Mouse (Mus musculus) left cerebral cortex, postnatal 25 days (tissue): ENCODE results near the gene Naaladl2. TPM values are rescaled to one million over a fixed set of nuclear protein-coding genes. Genes with fewer than 3 reads are reported as not detected.
A peak's percentile ranks its signal among the peaks of the same experiment; 100 is the strongest.

Source experiments
- DNase-seq, 2 experiments: peaks; one replicate each; pipeline ENCODE4 v3.0.0; 2022; ENCODE audit warnings: low spot score in 2 of 2, mixed read lengths in 1 of 2
- intact Hi-C: fragments of 180-260 bp; cut with DNase I; formaldehyde crosslinking; loops from one replicate; pipeline ENCODE4 v1.15.1; 2025
- total RNA-seq, 2 experiments: library from RNA; stranded (reverse); gene quantifications; 2 replicates each; pipeline ENCODE4 v1.2.3; 2021

Gene Naaladl2
- total RNA-seq, 2 experiments from 2014 or later = 4.0 to 4.2 TPM

DNA sequence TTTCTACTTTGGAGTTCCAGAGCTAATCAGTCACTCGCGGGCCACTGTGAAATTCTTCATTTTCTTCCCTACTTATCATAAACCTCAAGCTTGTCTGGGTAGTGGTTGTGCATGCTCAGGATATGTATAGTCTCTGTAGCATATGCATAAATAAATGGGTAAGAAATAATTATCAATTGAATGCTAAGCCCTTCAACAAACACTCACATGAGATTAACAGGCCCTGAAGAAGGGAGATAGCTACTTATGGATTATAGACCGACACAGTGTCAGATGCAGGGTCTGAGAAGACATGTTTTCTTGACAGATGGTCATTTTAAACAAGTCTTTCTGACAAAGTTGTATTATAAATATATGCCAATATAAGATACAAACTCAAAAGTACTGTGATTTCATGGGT is 152.0 kb downstream of the Naaladl2 start:
- no peak for DNase-seq
- intact Hi-C loops = no loop called here

GRCm38 (mm10) chr3:24982111-24982510 is 161.9 kb downstream of the Naaladl2 start:
- DNase-seq = no peak
- intact Hi-C loops = no loop called here

GRCm38 (mm10) chr3:24942170-24942569 is 201.9 kb downstream of the Naaladl2 start:
- no peak for DNase-seq
- intact Hi-C loops = no loop called here

- no peak for DNase-seq
- intact Hi-C loops = no loop called here
These were observed 205.4 kb downstream of the Naaladl2 start for GRCm38 (mm10) chr3:24938507-24939182.

- intact Hi-C loops = no loop called here
- no peak for DNase-seq
These were observed 222.2 kb downstream of the Naaladl2 start for GRCm38 (mm10) chr3:24921811-24922210.

- DNase-seq = no peak
- intact Hi-C loops = no loop called here
These were observed 222.7 kb downstream of the Naaladl2 start for GRCm38 (mm10) chr3:24921401-24921800.

DNA sequence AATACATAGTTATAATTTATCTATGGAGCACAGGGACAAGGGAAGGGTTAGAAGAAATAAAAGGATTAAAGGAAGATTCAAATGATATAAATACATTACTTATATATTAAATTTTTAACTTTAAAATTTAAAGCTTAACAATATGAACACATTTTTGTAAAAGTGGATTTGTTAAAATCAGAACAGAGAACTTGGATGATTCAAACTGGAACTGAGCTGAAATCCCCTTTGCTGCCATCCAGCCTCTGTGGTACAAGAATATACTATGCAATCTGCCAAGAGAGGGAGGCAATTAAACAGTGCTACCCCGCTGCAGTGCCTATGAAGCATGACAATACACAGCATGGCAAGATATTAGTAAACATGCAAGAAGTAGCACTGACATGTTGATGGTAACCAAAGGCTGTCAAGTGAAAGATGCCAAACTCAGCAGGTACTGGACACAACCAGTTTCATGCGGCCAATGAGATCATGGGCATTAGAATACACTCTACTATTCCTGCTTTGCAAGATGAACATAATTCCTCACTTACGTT is 238.6 kb downstream of the Naaladl2 start:
- DNase-seq = no peak
- intact Hi-C loops = no loop called here

- intact Hi-C loops = no loop called here
- no peak for DNase-seq
These were observed 255.3 kb downstream of the Naaladl2 start for GRCm38 (mm10) chr3:24888801-24889200.

GRCm38 (mm10) chr3:24872254-24872653 is 271.8 kb downstream of the Naaladl2 start:
- intact Hi-C loops = no loop called here

DNA sequence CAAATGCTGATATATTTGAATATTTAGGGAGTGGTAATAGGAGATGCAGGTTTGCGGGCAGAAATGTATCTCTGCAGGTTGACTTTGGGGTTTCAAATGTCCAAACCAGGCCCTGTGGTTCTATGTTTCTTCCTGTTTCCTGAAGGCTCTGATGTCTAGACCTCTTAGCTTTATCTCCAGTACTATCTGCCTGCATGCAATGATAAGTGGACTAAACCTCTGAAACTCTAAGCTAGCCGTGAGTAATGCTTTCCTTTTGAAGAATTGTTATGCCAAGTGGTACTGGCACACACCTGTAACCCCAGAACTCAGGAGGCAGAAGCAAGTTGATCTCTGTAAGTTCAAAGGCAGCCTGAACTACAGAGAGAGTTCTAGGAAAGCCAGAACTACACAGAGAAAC is 291.1 kb downstream of the Naaladl2 start:
- DNase-seq = no peak
- intact Hi-C loops = no loop called here

More at GRCm38 (mm10) chr3:24872254-24872653, 271.8 kb downstream of the Naaladl2 start:
- DNase-seq = no peak

- DNase-seq = no peak
- intact Hi-C loops = no loop called here
These were observed 347.3 kb downstream of the Naaladl2 start for GRCm38 (mm10) chr3:24796739-24797138.

DNA sequence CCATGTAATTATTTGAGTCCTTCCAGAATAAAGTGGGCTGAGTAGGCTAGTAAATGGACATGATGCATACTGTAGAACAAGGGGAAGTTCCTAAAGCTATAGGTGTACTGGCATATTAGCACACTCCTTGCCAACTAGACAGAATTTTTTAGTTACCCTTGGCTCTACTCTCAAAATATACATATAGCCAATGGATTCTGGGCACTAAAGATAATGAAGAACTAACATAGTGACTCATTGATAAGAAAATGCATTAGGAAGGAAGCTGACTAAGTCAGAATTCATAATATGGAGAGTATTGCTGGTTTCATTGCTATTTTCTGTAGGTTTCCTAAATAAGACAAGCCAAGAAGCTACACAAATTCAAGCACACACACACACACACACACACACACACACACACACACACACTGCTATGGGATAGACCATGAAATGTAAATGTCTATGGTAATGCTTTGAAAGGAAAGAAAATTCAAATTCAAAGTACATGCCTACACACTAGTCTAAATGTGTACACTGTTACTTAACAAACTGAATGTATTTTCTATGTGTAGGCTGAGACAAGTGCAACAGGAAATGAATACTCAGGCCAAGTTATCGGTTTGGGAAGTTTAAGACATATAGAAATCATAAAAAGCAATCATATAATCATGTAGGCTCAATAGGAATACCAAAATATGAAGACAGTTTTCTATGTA is 356.5 kb downstream of the Naaladl2 start:
- intact Hi-C loops = no loop called here

DNA sequence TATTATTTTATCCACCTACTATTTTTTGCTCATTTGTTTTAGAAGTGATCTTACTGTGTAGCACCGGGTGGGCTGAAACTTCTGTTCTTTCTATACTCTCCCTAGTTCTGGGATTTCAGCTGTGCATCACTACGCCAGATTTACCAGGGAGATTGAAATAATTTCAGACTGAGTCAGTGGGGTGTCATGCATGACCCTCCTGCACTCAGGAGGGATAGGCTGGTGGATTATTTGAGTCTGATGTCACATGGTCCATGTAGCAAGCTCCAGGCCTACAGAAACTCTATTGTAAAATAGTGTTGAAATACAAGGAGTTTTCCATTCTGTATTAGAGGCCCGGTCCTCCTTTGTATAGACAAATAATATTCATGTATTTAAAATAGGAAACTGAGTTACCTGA is 360.0 kb downstream of the Naaladl2 start:
- DNase-seq = no peak
- intact Hi-C loops = no loop called here

More for the DNA sequence above, 356.5 kb downstream of the Naaladl2 start:
- peak in 1 of 2 experiments; percentile 59 for DNase-seq

DNA sequence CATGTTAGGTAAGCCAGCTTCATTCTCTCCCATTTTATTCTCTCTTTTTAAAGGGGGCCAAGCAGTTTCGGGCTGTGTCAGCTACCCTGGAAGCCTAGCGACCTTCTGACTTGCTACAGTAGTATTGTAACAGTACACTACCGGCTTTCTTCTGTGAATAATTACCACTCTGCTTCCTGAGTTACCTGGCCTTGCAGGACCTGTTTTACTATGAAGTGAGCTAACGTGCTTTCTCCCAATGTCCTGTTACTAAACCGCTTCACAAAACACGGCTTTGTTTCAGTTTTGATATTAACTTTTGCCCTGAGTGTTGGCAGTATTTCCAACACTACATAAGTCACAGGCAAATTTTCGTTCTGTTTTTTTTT is 360.6 kb downstream of the Naaladl2 start:
- intact Hi-C loops = no loop called here
- no peak for DNase-seq

DNA sequence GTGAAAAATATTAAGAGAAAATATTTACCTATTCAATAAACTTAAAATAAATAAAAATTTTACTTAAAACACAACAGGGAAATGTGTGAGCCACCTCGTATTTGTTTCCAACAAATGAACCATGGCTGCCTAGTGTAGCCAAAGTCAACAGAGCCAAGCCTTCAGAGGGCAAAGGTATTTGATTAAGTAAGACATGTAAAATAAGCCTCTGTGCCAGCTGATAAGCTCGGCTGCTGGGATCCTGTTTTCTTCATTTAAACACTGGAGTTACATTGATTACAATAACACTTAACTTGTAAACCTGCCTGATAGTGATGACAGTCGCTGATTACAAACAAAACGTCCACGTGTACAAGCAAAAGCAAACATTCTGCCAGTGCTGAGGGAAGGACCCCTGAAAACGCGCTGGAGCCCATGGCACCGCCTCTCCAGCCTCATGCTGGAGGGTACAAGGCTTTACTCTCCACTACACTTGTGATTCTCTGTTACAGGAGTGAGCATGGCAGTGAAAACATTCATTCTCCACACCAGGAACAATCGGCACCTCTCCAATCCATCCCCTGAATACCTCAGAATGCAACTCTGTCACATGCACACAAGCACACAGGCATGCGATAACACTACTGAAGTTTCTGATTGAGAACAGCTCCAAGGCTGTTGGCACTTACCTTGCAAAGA is 361.1 kb downstream of the Naaladl2 start:
- DNase-seq = no peak
- intact Hi-C loops = no loop called here

GRCm38 (mm10) chr3:24781687-24782086 is 362.4 kb downstream of the Naaladl2 start:
- DNase-seq = no peak
- intact Hi-C loops = no loop called here

GRCm38 (mm10) chr3:24778416-24778815 is 365.6 kb downstream of the Naaladl2 start:
- intact Hi-C loops = no loop called here
- DNase-seq = no peak

GRCm38 (mm10) chr3:24749055-24749454 is 395.0 kb downstream of the Naaladl2 start:
- intact Hi-C loops = no loop called here
- DNase-seq = no peak

DNA sequence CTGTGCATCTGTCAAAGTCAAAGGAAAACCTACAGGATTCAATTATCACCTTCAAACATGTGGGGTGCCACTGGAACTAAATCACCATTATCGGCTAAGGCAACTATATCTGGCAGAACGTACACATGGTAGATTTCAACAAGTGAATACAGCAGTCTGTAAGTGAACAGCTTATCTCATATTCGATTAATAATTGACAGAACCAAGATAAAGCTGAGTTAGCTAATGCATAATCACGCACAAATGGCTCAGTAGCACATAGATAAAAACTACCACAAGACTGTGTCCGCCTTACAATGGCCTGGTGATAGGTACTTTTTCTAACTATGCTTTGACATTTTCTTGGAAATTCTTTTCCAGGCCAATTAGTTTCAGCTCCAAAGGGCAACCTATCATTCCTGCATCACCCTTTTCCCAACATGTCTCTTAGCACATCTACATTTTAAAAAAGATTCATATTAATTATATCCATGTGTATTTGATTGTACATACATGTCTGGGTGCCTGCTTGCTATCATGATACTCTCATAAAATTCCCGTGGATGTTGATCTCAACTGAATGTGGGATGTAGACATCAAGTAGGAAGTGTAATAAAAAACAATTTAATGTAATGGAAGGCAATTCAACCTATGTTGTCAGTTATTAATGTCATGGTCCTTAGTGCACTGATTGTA is 396.7 kb downstream of the Naaladl2 start:
- DNase-seq = no peak
- intact Hi-C loops = no loop called here

GRCm38 (mm10) chr3:24743946-24744345 is 400.1 kb downstream of the Naaladl2 start:
- intact Hi-C loops = no loop called here
- DNase-seq = no peak
